Mouse (Mus musculus) embryo, embryonic 9.5 days (tissue): ENCODE measurements at regions not wholly inside any gene's neighbourhood (a gene's known extent, or its start where the extent isn't known, plus 50 kb on each side); places are given as distances from the start of the nearest gene placed in this dataset.

Source experiments
- DNase-seq: peaks from one replicate; pipeline ENCODE4 v3.0.0-alpha.2; 2017; ENCODE audit errors: extremely low spot score

DNA sequence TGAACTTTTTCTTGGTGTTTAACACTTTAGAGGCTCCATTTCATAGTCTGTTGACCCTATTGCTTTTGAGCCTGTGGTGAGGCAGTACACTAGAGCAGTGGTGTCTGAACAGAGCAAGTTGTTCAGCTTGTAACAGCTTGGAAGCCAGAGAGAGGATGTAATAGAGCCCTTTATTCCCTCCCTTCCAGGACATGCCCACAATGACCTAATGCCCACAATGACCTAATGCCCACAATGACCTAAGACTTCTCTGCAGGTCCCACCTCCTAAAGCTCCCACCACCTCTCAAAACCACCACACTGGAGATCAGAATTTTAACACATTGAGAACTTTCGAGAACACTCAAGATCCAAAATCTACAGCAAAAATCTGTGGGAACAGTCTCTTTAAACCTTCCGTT is 115.6 kb downstream of the S1pr1 start:
- DNase-seq: no peak

DNA sequence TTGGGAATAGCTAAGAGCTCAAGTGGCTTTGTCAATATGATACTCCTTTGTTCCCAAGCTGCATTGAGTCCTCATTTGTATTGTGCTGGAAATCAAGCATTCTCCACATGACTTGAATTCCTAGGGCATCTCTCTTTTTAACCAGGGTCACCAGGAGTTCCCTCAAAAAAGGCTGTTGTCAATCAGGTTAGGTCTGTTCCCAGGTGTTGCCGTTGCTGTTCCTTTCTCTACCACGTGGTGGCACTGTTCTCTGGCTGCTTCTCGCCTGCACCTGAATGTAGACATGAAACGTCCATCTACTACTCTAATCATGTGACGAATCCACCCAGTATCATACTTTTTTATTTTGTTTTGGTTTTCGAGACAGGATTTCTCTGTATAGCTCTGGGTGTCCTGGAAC is 118.3 kb downstream of the S1pr1 start:
- peak; percentile 62 for DNase-seq

DNA sequence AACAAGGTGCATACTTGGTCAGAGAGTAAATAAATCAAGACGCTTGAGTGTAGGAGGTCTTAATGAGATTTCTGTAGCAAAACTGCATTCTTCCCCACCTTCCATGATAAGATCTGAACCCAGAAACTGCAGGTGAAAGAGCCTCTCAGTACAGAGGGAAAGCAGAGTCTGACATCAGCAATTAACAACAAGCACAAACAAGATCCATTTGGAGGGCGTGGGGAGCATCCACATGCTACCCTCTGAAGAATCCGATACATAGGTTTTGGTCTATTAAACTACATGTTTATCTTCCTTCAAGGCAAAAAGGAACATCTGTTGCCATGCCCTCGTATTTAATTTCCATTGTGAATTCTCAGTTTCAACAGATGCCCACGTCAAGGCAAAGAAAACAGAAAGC is 124.2 kb downstream of the S1pr1 start:
- no peak for DNase-seq

DNA sequence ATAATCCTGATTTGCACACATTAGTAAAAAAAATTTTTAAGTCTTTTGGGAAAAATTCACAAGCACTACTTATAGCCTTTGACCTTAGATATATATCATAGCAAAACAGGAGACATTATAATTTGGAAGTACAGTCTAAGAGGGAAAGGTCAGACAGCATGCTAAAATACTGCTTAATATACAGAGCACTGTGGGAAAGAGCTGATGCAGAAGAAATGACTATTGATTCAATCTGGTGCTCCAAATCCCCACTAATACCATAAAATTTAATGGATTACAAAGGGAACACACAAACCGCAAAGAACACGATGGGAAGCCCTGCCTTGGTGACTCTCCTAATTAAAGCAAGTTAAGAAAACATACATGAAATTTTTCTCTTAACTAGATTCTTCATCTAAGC is 126.3 kb downstream of the S1pr1 start:
- no peak for DNase-seq

DNA sequence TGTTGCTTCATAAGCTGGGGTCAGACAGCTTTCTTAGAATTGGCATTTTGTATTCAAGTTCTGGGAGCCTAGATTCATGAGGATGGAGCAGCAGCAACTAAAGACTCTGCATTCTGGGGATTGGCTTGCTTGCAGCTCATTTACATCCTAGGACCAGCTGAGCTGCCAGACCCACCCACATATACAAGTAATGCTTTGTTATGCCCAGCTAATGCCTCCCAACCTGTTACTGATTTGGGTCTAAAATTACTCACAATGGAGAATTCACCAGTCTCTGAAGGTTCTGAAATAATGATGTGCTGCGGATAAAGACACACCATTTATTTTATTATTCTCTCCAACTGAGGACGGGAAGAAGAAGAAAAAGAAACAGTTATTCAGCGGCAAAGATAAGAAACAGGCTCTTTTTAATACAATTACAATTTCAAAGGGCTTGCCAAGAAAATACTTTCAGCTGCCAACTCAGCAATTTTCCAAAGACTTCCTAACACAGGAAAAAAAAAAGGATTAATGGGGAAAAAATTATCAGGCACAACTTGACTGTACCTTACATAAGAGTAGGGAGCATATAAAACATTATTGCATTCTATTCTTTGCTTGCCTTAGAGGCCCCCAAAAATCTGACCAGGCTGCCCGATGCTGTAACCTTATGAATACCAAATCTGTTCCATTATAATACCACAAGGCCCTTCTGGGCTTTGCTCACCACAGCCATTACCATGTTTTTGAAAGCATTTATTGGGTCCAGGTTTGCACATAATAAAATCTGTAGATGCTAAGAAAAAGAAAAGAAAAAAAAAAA is 134.5 kb downstream of the S1pr1 start:
- DNase-seq: no peak

DNA sequence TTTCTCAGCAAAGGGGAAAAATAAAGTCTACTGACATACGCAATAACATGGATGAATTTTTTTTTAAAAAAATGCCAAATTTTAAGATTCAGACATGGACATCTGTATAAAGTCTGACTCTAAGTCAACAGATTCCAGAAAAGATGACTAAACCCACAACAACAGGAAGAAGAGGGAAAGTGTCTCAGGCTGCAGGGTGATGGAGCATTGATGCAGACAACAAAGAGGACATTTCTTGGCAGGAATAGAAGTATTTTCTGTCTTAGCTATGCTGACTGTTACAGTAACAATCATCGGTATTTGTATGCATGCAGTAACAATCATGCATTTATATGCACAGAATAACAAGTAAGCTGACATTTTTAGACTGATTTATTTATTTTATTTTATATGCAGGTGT is 139.5 kb downstream of the S1pr1 start:
- DNase-seq: no peak

DNA sequence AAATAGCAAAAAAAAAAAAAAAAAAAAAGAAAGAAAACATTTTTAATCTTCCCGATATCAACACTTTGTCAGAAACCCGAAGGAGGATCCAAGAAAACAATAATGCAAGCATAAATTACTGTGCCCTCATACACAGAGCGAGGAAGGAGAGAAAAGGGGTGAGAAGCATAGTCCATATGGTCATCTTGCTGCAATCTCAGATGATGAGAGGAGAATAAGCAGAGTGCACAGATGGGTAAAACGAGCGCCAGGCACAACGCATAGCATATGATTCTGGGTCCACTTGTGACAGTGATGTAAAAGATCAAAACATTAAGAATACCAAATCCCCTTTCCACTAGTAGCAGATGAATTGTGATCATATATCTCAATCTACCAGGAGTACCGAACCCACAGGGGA is 152.1 kb downstream of the S1pr1 start:
- no peak for DNase-seq

DNA sequence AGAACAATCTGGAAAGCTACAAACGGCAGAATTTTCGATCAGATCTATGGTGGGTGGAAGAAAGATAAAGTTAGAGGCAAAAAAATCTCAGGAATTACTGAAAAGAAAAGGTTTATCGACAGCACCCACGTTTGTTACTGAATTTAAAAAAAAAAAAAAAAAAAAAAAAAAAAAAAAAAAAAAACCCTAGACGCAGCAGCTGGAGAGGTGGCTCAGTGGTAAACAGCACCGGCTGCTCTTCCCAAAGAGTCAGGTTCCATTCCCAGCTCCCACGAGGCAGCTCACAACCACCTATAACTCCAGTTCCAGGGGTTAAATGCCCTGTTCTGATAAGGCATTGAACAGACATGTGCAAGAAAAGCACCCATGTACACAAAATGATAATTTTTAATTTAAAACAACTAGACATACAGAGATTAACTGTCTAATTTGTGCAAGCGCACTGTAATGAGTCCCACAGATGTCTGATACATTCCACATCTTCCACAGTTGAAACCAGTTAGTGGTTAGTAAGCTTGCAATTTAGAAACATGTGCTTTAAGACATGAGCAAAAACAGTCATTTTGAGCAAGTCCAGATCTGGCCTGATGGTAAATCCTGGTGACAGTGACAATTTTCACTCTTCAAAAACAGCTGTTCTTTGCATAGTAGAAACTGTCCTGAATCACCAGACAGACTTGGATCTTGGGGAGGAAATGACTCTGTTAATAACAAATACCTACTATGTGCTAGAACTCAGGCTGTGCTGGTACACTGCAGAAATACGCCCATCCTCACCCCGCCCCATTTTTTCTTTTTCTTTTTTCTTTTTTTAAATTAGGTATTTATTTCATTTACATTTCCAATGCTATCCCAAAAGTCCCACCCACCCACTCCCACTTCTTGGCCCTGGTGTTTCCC is 159.8 kb downstream of the S1pr1 start:
- no peak for DNase-seq

DNA sequence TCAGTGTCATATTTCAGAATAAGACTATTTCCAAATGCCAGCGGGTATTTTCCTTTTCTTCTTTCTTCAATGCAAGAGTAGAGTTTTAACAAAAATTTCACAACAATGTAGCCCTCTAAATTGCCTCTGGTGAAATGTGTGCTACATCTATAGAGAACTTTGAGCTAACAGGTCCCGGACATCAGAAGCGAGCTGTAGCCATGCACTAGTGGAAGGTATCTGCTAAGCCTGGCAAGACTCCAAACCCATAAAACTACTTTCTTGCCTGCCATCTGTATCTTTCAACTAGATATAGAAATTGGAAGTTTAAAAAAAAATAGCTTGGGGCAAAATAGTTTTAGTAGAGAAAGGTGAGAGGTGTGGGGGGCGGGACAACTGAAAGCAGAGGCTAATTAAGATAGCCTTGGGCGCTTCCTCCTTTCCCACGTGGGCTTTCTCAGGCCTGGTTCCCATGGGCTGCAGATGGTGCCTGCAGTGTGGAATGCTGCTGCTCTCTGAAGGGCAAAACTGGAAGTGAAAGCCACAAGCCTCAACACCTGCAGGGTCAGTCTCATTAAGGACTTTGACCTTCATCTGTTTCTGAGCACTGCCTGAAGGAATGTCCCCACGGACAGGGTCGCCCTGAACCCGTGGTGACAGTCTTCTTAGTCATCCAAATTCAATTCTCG is 160.9 kb downstream of the S1pr1 start:
- DNase-seq: peak; percentile 29

DNA sequence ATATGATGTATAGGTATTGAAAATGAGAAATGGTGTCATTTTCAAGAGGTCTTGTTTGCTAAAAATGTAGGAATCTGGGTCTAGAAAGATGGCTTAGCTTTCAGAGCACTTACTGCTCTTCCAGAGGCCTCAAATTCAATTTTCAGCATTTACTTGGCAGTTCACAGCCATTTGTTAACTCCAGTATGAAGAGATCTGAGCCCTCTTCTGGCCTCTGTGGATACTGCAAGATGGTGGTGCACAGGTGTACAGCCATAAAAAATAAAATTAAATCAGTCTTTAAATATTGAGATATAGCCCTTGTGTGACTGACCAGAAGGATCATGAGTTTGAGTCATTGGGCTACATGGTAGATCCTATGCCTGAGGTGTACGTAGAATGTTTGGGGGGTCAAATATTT is 173.1 kb downstream of the S1pr1 start:
- peak; percentile 22 for DNase-seq

DNA sequence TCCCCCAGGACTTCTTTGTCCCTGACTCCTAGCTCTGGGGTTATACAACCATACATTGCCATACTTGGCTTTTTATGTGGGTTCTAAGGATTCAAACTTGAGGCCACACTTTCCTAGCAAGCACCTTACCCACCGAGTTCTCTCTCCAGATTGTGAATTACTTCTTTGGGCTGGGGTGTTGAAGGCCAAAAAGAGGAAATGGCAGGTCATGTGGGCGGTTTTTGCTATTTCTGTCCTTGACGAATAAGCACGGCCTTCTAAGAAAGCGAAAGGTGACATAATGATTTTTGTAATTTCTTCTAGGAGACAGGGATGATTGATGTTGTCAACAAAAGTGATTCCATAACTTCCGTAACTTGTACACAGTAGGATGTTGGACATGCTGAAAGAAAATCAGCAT is 176.5 kb downstream of the S1pr1 start:
- DNase-seq: no peak

DNA sequence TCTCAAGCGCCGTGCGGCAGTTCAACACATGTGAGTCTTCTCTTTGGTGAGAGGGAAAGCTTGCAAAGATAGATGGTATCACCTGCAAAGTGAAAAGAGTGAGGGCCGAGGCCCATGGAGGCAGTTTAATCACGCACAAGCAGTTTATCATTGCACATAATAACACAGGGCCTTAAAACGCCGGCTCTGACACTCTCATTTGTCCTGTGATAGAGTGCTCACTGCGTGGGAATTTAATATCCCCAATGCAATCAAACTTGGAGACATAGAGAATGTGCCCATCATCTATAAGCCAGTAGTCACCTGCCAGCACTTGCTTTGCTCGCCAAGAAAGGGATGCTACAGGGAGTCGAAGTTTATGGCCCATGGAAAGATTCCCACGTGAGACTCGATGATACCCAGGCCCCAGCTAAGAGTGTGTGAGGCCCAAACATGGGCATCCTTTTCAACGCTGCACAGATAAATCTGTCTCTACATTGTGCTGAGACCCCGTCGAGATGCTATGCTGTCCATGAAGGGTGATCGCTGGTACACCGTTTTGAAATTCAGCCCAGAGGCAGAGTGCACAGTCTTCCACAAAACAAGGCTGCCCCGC is 182.6 kb downstream of the S1pr1 start:
- DNase-seq: no peak

DNA sequence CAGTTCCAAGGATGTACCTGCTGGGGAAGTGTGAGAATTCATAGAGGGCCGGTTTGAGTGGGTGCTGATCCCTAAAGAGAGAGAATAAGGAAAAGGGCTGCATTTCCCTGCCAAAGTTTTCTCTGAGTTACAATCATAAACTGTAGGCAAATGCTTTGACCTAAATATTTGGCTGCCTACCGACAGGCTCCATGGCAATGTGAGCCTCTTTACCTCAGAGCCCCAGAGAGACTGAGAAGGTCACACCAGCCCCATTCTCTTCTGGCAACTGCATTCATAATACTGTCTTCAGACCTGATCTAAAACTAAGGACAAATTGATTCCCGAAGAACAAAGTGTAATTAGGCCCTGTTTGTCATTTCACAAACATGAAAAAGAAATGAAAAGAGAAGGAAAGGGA is 184.4 kb downstream of the S1pr1 start:
- DNase-seq: no peak

DNA sequence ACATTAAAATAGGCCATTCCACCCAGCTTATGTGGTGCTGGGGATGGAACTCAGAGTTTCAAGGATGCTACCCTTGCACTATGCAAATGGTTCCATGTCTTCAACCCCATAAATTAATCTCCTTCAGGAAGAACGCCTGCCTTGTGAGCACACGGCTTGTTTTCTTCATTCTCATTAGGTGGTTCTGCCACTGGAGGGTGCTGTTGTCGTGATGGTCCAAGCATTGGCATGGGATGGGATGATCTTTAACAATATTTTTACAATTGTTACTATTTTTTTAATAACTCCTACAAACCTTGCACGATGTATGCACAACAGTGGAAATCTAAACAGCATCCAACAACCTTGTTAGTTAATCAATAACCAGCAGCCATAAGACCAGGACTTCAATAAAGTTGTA is 185.0 kb downstream of the S1pr1 start:
- no peak for DNase-seq

DNA sequence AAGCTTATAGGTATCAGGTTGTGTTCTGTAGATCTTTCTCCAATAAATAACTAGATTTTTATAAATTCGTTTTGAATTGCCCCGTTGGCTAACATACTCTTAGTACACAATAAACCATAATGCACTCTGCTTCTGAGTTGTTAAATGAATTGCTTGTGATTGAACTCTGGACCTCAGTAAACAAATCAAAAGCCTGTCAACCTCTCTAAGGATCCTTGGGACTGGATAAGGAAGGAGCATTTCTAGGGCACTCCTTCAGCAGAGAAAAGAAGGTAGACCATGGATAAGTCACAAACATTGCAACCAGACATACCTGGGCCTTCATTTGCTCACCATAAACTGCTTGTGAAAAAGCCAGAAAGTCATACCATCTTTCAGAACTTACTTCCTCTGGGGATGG is 191.4 kb downstream of the S1pr1 start:
- no peak for DNase-seq

DNA sequence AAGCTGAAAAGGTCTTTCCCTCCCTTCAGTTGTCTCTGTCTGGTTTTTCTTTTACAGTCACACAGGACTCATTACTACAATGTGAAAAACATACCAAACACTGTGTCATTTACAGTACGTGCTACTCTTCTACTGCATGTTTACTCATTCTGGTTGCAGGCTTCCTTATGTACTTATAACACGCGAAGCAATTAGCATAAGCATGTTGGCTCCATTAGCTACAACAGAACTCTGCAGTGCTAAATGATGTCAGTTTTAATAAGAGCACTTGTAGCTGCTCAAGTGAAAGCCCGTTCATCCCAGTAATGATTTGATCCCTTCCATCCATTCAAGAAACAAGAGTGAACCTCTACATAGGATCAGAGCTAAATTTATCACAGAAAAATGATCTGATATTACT is 199.2 kb downstream of the S1pr1 start:
- no peak for DNase-seq

DNA sequence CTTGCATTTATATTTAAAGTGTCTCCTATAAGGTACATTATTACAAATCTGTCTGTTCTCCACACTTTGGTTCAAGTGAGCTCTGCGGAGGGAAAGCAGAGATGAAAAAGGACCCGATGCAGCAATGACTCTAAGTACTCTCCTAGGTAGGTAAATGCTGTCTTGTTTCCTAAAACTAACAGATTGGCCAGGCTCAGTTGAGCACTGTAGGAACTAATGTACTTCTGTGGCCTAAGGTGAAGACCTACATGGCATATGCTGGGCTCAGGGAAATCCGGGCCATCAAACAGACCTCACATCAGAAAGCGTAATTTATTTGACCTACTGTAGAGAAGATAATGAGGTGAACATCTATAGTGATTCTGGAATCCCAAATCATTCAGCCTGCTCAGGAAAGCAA is 205.2 kb downstream of the S1pr1 start:
- no peak for DNase-seq

DNA sequence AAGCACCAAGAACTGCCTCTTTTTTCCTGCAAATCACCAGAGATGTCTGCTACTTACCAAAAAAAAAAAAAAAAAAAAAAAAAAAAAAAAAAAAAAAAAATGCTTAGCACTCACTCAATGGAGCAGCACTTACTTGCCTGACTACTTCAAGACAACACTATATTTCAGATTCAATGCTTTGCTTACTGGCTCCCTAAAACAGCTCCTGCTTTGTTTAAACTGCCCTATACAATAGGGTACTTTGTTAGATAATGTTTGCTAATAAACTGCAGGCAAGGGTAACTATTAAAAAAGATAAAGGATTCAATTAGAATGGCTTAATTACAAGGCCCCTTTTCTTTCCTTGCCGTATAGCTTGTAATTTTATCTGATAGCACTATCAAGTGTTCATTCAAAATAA is 217.5 kb downstream of the S1pr1 start:
- DNase-seq: no peak

DNA sequence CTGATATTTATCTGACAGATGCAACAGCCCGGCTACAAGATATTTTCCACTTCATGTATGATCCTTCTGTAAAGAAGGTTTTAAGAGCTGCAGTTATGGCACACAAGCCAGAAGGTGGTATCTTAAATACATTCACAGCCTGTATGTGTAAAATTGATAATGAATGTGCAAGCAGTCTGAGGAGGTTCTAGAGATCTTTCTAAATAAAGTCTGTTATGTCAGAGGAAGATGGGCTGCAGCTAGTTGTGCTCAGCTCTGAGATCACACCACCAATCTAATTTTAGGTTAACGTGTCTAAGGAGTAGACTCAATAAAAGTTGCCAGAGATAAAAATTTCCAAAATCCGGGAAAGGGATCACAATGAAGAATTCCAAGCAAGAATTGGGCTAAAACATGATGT is 218.8 kb downstream of the S1pr1 start:
- DNase-seq: no peak

DNA sequence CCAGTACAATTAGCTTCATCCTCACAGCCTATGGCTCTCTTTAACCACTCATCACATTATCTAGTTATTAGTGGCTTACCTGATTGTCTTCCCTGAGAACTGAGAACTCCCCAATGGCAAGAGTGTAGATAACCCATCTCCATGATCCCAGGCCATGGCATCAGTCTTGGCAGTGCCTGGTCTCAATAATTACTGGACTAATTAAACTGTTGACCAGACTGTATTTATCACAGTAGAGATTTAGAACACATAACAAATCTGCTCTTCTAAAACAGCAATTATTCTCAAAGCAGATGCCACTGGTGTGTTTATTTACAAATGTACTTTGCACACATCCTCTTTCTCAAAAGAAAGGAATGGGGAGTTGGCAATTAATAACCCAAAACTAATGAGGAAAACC is 219.2 kb downstream of the S1pr1 start:
- DNase-seq: no peak

DNA sequence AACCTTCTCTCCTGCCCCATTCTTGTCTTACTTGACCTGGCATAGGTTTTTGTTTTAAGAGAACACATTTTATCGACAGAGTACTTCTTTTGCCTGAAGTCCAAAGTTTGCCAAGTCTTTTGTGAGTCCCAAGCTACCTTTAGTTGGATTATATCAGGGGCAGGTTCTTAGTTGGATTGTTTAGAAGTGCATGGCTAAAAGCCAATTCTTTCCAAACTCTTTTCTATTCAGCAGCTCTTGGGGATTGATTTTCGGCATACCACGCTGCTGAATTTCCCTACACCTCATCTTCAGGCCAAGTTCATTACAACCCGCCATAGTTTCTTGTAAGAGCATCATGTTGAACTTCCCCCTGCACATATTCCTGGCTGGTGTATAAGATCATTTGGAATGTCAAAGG is 245.9 kb downstream of the S1pr1 start:
- DNase-seq: no peak

DNA sequence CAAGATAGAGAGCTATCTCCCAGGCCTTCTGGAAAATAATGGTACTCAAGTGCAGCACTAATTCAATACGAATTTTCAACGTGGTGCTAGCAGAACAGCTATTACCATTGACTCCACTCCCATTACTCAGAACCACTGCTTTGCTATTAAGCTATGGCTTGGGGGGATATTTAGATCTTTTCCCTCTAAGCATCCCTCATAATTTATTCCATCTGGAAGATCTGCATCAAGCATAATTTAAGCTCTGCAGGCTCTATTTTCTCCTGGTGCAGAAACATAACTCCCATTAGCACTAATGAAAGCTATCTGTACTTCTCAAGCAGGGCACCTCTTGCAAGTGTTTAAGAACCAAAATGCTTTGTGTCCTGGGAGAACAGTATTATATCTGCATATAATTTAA is 247.0 kb downstream of the S1pr1 start:
- no peak for DNase-seq
